Mouse (Mus musculus) frontal cortex, postnatal 14 days (tissue): Measurements from ENCODE around the gene Ldlrad3.

ENCODE experiments used
- DNase-seq, 2 experiments: peaks; one replicate each; pipeline ENCODE4 v3.0.0; 2022; ENCODE audit warnings: low spot score in 2 of 2

The Ldlrad3 gene

DNA sequence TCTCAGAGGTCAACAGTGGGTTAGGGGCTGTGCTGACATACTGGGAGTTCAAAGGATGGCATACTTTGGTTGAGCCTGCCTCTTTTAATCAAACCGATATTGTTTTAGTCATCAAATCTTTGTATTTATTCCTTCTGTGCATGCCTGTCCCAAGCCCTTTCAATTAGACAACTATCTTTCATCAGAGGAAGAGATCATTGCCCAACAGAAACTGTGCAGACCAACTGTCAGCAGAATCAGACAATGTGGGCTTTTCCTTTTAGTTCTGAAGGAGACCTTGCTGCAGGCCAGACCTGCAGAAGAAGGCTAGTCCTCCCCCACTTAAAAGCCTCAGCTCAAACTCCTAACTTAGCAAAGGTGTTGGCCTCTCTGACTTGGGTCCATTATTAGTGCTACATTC lies 41.9 kb downstream of the Ldlrad3 start:
- no peak for DNase-seq

DNA sequence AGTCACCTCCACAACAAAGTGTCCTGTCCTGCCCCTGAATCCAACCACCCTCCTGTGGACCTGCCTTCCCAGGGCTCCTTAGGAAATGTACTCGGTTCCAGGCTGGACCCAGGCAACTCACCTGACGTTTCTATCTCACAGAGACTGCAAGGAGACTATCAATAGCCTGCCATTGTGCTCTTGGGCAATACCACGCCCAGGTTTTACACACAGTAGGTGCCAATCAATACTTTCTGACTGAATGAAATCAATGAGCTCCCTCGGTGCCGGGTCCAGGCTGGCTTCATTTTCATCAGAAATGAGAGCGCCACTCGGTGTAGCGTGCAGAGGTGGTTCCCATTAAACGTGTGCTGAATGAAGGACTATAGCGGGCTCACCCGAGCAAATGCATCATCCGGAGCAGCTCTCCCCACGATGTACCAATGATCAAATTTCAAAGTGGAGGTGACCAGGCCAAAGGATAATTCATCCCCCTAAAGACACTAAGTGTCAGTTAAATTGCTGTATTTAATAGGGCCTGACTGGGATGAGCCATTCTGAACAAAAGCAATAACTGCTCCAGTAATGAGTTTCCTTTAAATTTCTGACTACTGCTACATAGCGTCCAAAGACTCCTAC lies 43.4 kb downstream of the Ldlrad3 start:
- no peak for DNase-seq

GRCm38 (mm10) chr2:102142197-102142623 lies 44.0 kb downstream of the Ldlrad3 start:
- DNase-seq, result no peak

GRCm38 (mm10) chr2:102141199-102141598 lies 45.0 kb downstream of the Ldlrad3 start:
- no peak for DNase-seq

DNA sequence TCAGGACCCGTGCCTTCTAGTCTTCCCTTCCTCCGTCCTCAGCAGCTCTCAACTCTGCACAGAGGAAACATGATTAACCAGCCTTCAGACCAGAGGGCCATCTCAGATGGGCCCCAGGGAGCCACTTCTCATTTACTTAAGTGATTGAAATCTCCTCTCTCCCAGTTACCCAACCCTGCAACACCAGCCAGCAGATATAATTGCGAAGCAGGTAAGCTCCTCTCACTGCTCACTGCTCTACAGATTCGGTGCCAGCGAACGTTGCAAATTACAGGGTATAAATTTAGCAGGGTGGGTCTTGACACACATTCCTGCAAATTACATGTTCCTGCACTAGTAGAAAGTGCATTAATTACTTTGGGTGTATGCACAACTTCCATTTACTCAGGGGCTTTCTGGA lies 48.3 kb downstream of the Ldlrad3 start:
- no peak for DNase-seq

DNA sequence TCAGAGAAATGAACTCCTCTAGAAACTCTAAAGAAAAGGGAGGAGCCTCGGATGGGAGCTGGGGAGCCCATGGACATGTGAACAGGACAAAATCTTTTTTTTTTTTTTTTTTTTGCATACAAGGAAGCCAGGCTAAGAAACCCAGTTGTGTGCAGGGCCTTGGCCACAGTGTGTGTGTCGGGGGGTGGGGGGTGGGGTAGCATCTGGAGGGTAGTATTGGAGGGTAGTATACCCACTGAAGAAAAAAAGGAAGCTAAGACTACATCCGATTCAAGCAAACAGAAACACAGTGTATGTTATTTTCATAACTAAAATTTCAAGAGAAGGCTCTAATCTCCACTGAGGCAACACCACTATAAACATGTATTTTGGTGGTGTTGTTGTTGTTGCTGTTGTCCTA lies 50.0 kb downstream of the Ldlrad3 start:
- DNase-seq, result no peak

- DNase-seq, result peak; percentile 65 to 72
Observed at GRCm38 (mm10) chr2:102134510-102135262, 51.5 kb downstream of the Ldlrad3 start.

DNA sequence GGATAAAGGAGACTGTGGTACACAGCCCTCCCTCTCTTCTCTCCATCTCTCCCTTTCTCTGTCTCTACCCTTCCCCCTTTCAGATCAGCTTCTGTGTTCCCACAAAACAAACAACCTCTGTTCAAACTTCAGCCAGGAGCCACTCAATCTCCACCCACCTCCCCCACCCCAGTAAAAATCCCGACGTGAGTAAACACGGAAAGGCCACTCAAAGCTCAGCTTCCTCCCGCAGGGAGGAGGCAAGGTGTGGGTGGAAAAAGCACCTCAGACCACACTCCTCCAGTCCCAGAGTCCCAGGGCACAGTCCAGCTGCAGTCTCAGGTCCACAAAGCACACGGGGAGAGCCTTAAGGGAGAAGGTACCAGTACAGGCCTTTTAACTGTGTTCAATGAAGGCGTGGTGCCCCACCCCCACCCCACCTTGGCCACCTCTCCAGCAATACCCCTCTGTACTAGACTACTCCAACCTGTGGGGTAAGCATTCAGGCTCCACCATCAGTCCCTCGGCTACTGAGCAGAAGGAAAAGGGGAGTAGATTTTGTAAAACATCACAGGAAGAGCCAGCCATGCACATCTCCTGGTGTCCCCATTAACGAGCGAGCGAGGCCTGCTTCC lies 53.1 kb downstream of the Ldlrad3 start:
- DNase-seq, result no peak

GRCm38 (mm10) chr2:102130198-102130845 lies 55.9 kb downstream of the Ldlrad3 start:
- DNase-seq, result peak; percentile 37 to 64

- no peak for DNase-seq
Observed at GRCm38 (mm10) chr2:102129235-102129634, 57.0 kb downstream of the Ldlrad3 start.

DNA sequence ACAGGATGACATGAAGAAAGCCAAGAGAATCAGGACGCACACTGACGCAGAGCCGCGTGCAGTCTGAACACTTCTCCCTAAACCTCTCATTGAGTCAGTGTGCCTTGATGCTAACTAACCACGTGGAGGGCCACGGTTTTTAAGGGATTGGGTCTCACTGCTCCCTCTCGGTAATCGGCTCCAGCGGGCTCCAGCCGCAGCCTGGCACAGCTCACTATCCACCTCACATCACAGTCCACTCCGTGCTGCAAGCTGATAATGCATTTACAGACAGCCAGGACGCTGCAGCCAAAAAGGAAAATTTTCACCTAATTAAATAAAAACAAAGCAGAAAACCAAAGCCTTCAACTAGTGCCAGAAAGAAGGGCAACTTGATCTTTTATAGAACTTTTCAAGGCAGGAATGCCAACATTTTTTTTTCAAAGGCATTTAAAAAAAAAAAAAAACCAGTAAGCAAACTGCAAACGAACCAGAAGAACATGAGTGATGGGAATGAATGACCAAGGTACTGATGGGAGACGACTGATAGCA lies 57.6 kb downstream of the Ldlrad3 start:
- DNase-seq, result no peak

DNA sequence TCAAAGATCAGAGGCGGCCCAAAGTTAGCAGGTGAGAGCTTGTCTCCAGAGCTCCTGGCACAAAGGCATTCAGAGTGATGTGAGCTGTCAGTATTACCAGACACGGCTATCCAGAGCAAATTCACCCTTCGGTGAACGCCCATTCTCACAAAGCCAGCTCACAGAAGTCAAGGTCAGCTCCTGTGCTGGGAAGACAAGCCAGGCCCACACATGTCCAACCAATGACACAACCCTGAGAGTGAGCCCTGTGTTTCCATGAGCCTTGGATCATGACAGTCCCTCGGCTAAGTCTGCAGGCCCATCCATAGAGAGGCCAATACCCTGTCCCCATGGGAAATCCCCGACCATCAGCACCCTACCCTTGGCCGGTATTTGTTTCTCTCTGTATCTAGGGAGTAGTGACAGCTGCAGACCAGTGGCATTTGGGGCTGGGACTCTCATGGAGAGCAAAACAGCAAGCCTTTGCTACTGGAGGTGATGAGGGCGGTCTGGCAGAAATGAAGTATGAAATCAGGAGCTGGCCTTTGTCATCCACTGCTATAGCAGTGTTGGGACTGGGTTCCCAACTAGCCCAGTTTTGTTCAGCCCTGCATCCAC lies 58.3 kb downstream of the Ldlrad3 start:
- DNase-seq, result no peak

DNA sequence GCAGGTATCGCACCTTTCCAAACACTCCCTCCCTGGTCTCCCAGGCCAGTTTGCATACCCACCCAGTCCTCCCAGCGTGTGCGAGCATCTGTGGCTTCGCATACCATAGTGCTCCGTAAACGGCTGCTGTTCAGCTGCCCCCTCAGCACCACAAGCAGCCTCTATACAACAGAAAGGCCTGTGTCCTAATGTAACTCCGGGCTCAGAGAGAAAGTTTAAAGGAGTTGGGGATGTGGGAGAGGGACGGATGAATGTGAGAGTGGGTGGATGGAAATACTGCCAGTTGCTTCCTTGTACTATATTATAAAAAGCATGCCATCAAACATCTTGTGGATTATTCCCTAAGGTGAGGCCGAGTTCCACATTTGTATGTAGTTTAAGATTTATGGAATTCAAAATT lies 59.0 kb downstream of the Ldlrad3 start:
- DNase-seq, result no peak

DNA sequence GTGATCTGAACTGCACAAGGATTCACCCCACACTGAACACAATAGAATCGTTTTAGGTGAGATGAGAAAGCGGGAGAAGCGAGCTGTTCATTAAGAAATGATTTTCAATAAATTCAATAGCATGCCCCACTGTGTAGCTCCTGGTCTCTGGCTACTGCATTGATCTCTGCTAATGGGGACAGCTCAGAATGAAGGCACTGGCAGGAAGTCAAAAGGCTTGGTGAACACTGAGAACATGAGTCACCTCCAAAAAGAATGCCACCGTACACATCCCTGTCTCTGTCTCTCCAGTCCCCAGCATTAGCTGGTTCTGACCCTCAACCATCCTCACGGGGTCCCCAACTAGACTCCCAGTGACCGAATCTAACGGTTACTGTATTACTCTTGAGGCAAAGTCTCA lies 60.1 kb downstream of the Ldlrad3 start:
- DNase-seq, result no peak

DNA sequence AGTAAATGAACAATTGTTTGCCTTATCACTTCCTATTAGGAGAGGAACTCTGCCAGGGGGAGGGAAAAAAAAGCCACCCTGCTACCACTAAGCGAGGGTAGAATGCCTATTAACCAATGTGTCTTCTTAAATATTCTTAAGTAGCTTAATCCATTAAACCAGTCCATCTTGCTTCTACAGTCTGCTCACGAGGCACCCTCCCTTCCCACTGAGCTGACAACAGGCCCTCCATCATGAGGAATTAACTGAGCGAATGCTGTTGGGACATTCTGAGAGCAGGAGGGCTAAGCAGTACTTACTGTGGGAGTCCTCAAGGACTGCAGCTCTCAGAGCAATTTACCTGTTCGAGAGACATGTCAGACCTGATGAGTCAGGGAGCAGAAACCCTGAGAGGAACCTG lies 61.1 kb downstream of the Ldlrad3 start:
- no peak for DNase-seq

GRCm38 (mm10) chr2:102122146-102122515 lies 64.1 kb downstream of the Ldlrad3 start:
- no peak for DNase-seq

DNA sequence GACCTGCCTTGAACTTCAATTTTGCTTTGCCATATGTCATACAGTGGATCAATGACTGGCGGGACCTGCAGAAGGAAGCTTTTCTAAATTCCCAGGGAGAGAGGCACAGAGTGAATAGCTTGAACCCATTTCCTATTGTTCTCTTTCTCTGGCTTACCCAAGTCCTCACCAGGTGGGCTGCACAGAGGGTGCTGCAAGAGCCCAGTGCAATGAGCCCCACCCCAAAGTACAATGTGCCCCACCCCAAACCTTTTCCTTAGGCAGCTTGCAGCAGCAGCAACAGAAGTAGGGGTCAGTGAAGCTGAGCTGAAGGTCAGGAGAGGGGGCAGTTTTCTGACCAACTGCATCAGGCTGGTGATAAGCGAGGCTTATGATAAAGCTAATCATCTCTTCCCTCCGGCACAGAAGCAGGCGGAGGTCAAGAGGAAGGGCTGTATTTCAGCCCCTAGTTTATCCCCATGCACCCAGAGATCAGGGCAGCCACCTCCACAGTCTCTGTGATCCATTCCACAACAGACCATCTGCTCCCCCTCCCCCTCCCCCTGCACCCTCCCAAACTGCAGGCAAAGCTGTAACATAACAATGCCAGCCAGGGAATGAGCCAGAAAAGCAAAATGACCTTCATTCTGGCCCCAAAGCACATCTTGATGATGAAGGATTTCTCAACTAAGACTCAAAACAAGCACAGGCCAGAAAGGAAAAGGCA lies 64.6 kb downstream of the Ldlrad3 start:
- no peak for DNase-seq

GRCm38 (mm10) chr2:102119751-102120505 lies 66.3 kb downstream of the Ldlrad3 start:
- no peak for DNase-seq

- peak in 1 of 2 experiments; percentile 30 for DNase-seq
Observed at GRCm38 (mm10) chr2:102118988-102119460, 67.2 kb downstream of the Ldlrad3 start.

- DNase-seq, result no peak
Observed at GRCm38 (mm10) chr2:102117402-102117760, 68.8 kb downstream of the Ldlrad3 start.
